In the genomic region with DNA sequence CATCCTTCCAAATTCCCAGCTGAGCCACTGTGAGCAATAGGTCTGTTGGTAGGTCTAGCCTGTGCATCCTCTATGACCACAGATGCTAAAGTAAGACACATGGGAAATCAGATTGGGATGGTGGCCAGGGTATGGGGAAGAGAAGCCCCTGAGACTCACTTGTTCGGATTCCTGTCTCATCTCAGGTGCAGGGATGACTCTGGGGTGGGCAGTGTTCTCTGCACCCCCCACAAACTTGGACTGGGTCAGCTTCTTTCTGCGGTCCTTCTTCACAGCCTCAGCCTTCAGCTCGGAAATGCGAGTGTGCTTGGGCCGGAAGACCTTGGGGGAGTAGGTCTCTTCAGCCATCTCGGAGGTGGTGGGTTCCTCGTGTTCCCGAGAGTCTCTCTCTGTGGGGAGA, we compare ENCODE assay signal across 15 mouse cellular contexts. TPM values are rescaled to one million over a fixed set of nuclear protein-coding genes. Genes with fewer than 3 reads are reported as not detected.
DNase-seq lines count a peak whose midpoint lies in the region.
"Had no signal": no experiment of that assay in that cellular context is flagged by ENCODE, and none has a peak within 500 bp of the region (broad histone marks: within the 10 kb centered on the region; RNA-seq: fewer than 3 reads in every experiment).

No protein-coding gene starts in this region.

- peak; percentile 88 for DNase-seq in heart, adult 11 months
- DNase-seq in heart, postnatal 14 days, result no peak
- DNase-seq in urinary bladder, adult 2 months (ENCODE audit: low spot score), result peak; percentile 15
- DNase-seq in urinary bladder, postnatal 4 days (ENCODE audit: low spot score in 2 of 2), result no peak
- DNase-seq in adrenal gland, postnatal 14 days, result no peak
- DNase-seq: adrenal gland, adult 2 months; adrenal gland, postnatal 10 days; adrenal gland, postnatal 36 days; cerebellum, adult 11-12 months; cerebellum, adult 2 months; cerebellum, adult 9-10 months; cerebellum, postnatal 10 days; cerebellum, postnatal 25 days; forebrain, postnatal 0 days had no signal

- intact Hi-C loops in heart, postnatal 14 days (cut with DNase I), result loop anchor here (2.0 kb wide), 1 partner anchor 755 kb away; no protein-coding TSS in a partner anchor

RNA-seq across cellular contexts. Expression of gene Igfbp5, which starts 11.0 kb away (rescaled TPM):
- 100 to 1,000 TPM; 139 to 161 TPM for total RNA-seq in heart, postnatal 14 days (2021)
- polyA plus RNA-seq in urinary bladder, adult 2 months (2012; rRNA removed), result 58.6 and 85.5 TPM in 2 replicates
- 68.1 and 74.3 TPM in 2 replicates for total RNA-seq in adrenal gland, postnatal 14 days (2021)
- total RNA-seq: MEL had no signal

RNA-seq across cellular contexts. Expression of gene Igfbp2, which starts 39.4 kb away (rescaled TPM):
- 1 to 10 TPM; 1.1 to 1.3 TPM for total RNA-seq in heart, postnatal 14 days (2021)
- 874 and 1,097 TPM in 2 replicates for polyA plus RNA-seq in urinary bladder, adult 2 months (2012; rRNA removed)
- total RNA-seq in adrenal gland, postnatal 14 days (2021), result 9.1 and 58.4 TPM in 2 replicates
- total RNA-seq: MEL had no signal

Comparison
In these comparisons a context has a peak if more than half of its experiments do, and no peak if none do; other contexts are left out.
1. DNase-seq: peak in heart, adult 11 months (single experiment) and urinary bladder, adult 2 months (single experiment); none in heart, postnatal 14 days (0 of 2), urinary bladder, postnatal 4 days (0 of 2) and adrenal gland, postnatal 14 days (single experiment).